Mouse (Mus musculus) brown adipose tissue, adult 24 weeks (tissue): ENCODE measurements around the gene Filip1l. TPM values are rescaled to one million over a fixed set of nuclear protein-coding genes. Genes with fewer than 3 reads are reported as not detected.
"Not testable (repeated sequence)": the region's sequence is repeated elsewhere in the genome, so short reads cannot be mapped to it uniquely, and the experiment has no call there.

Source experiments
- H3K27ac ChIP-seq: fragments of 200-500 bp; replicated peaks from 2 replicates; pipeline ENCODE4 v1.5.1; 2012; ENCODE audit warnings: low read depth, mild to moderate bottlenecking, low read length
- H3K4me1 ChIP-seq: fragments of 200-500 bp; 2 replicates; pipeline ENCODE4 v1.6.1; 2012; ENCODE audit warnings: low read length, mixed read lengths; ENCODE audit not compliant: control insufficient read depth, insufficient read depth, insufficient read length
- H3K4me3 ChIP-seq: fragments of 200-500 bp; 2 replicates; pipeline ENCODE4 v1.5.1; 2012; ENCODE audit warnings: low read depth, mild to moderate bottlenecking, low read length, moderate library complexity; ENCODE audit not compliant: insufficient read depth
- polyA plus RNA-seq: library from polyadenylated mRNA; stranded (reverse); fragments of >200 nt; gene quantifications from 2 replicates; pipeline ENCODE4 v1.2.4, GENCODE M21; 2012; ENCODE audit not compliant: missing spikeins, insufficient read depth, insufficient read length

The Filip1l gene
- polyA plus RNA-seq, 1 experiment, result 11.5 TPM

GRCm38 (mm10) chr16:57366941-57367694, 14.2 kb downstream of the Filip1l start:
- no peak overlapping the region for H3K27ac ChIP-seq
- peaks cover 6% of the 10 kb centered on the region for H3K4me1 ChIP-seq
- no peak overlapping the region for H3K4me3 ChIP-seq

- peak overlapping the region; percentile 89 for H3K27ac ChIP-seq
- no peak overlapping the region for H3K4me3 ChIP-seq
- peaks cover 6% of the 10 kb centered on the region for H3K4me1 ChIP-seq
Measured at GRCm38 (mm10) chr16:57369846-57370496, 17.1 kb downstream of the Filip1l start.

GRCm38 (mm10) chr16:57372156-57372555, 19.3 kb downstream of the Filip1l start:
- H3K27ac ChIP-seq, result no peak overlapping the region
- peaks cover 9% of the 10 kb centered on the region for H3K4me1 ChIP-seq
- no peak overlapping the region for H3K4me3 ChIP-seq

GRCm38 (mm10) chr16:57375248-57375837, 22.4 kb downstream of the Filip1l start:
- H3K4me1 ChIP-seq, result peaks cover 5% of the 10 kb centered on the region; the same call in 1 of the 2 replicates
- no peak overlapping the region for H3K27ac ChIP-seq
- no peak overlapping the region for H3K4me3 ChIP-seq

GRCm38 (mm10) chr16:57378631-57379330, 25.9 kb downstream of the Filip1l start:
- Histone ChIP-seq H3K4me1 (peaks cover 5% of the 10 kb centered on the region; the same call in 1 of the 2 replicates), H3K27ac (no peak overlapping the region), H3K4me3 (no peak overlapping the region)

GRCm38 (mm10) chr16:57383266-57383971, 30.5 kb downstream of the Filip1l start:
- 0 out of 2 replicates have a peak, but pooled peaks cover 2% of the 10 kb centered on the region for H3K4me1 ChIP-seq
- H3K27ac ChIP-seq, result no peak overlapping the region
- no peak overlapping the region for H3K4me3 ChIP-seq

GRCm38 (mm10) chr16:57384274-57384673, 31.4 kb downstream of the Filip1l start:
- Histone ChIP-seq H3K27ac (no peak overlapping the region), H3K4me3 (no peak overlapping the region), H3K4me1 (0 out of 2 replicates have a peak, but pooled peaks cover 2% of the 10 kb centered on the region)

- no peak overlapping the region for H3K4me3 ChIP-seq
- peak overlapping the region; percentile 53 for H3K27ac ChIP-seq
- peaks cover 2% of the 10 kb centered on the region; the same call in 1 of the 2 replicates for H3K4me1 ChIP-seq
Measured at GRCm38 (mm10) chr16:57389566-57390251, 36.8 kb downstream of the Filip1l start.

GRCm38 (mm10) chr16:57391171-57391570, 38.3 kb downstream of the Filip1l start:
- H3K4me3 ChIP-seq, H3K4me1 ChIP-seq, H3K27ac ChIP-seq: not testable (repeated sequence)

GRCm38 (mm10) chr16:57392461-57392860, 39.6 kb downstream of the Filip1l start:
- Histone ChIP-seq H3K4me3 (no peak overlapping the region), H3K4me1 (peaks cover 2% of the 10 kb centered on the region; the same call in 1 of the 2 replicates), H3K27ac (no peak overlapping the region)

- H3K4me1 ChIP-seq, result peaks cover 2% of the 10 kb centered on the region; the same call in 1 of the 2 replicates
- H3K27ac ChIP-seq, result peak overlapping the region; percentile 62
- H3K4me3 ChIP-seq, result peak overlapping the region; percentile 41
Measured at GRCm38 (mm10) chr16:57393161-57393560, 40.3 kb downstream of the Filip1l start.

GRCm38 (mm10) chr16:57396249-57396648, 43.4 kb downstream of the Filip1l start:
- H3K4me3 ChIP-seq, result no peak overlapping the region
- H3K4me1 ChIP-seq, result peaks cover 2% of the 10 kb centered on the region; the same call in 1 of the 2 replicates
- H3K27ac ChIP-seq, result no peak overlapping the region

GRCm38 (mm10) chr16:57397845-57398244, 45.0 kb downstream of the Filip1l start:
- H3K4me3 ChIP-seq, result no peak overlapping the region
- H3K27ac ChIP-seq, result no peak overlapping the region
- H3K4me1 ChIP-seq, result peaks cover 2% of the 10 kb centered on the region; the same call in 1 of the 2 replicates
